Mouse (Mus musculus): Measurements from ENCODE around the gene Mecom. TPM values are rescaled to one million over a fixed set of nuclear protein-coding genes. Genes with fewer than 3 reads are reported as not detected.

Gene Mecom
- polyA plus RNA-seq, 1 experiment: 1.8 TPM

DNA sequence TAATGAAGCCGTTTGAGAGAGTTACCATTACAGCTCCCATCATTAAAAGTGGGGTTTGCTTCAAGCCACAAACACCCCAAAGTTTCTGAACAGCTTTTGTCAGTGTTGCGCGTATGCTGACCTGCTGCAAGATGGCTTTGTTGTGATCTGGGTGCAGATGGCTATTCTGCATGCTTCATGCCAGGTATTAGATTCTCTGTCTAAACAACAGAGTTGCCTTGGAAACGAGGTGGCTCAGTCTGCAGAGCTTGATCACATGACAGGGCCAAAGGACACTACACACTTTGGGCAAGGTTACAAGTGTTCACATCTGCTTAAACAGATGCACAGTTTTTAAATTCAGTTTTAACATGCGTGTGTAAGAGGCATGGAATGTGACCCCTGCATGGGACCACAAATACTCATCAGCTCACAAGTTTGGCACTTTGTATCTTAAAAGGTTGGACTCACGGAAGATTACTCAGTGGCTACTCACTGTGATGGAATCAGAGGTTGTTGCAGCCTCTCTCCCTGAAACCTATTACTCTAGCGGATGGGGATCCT is 390.6 kb downstream of the Mecom start:
- no peak overlapping the region for H3K4me3 ChIP-seq
- no peaks in the 10 kb centered on the region for H3K27me3 ChIP-seq (ENCODE audit: control insufficient read depth, insufficient read depth, insufficient read length)
- no peak for TF ChIP-seq CEBPB (IDR thresholded peaks at IDR 0.05; ENCODE audit: insufficient read depth, poor library complexity, severe bottlenecking)
- no peak for TF ChIP-seq MYOD1 (IDR thresholded peaks at IDR 0.05; ENCODE audit: control insufficient read depth in 1 of 3, insufficient read length in 2 of 3, low read depth in 2 of 3)
- no peak for TF ChIP-seq USF1 (IDR thresholded peaks at IDR 0.05; ENCODE audit: low read depth)
- no peak overlapping the region for H3K4me2 ChIP-seq (ENCODE audit: low read depth)
- H3K79me2 ChIP-seq (ENCODE audit: control insufficient read depth, insufficient read depth): no peaks in the 10 kb centered on the region
- no peak overlapping the region for H3ac ChIP-seq (ENCODE audit: control insufficient read depth, insufficient read length)
- no peaks in the 10 kb centered on the region for H3K36me3 ChIP-seq (ENCODE audit: control insufficient read depth, insufficient read depth)

DNA sequence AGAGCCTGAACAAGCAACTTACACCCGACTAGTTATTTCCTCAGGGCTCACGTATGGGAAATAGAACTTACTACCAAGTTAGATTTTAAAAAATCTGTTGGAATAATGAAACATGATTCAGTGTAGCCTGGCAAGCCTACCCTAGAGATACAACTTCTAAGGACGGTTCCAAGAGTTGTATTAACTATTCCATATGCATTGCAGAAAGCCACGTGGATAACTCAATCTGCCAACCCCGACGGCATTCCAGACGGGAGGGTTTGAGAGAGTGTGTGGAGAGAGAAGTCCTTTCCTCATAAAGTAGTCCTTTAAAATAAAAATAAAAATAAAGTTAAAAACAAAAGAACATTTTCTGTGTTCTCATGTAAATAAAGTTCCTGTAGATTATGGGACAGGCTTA is 393.4 kb downstream of the Mecom start:
- no peak for TF ChIP-seq REST (IDR thresholded peaks at IDR 0.05; ENCODE audit: insufficient read depth, insufficient read length)
- no peak for TF ChIP-seq MYOD1 (IDR thresholded peaks at IDR 0.05; ENCODE audit: control insufficient read depth in 1 of 3, insufficient read length in 2 of 3, low read depth in 2 of 3)
- TF ChIP-seq E2F4 (IDR thresholded peaks at IDR 0.05; ENCODE audit: insufficient read depth): no peak
- no peak for TF ChIP-seq SRF (IDR thresholded peaks at IDR 0.05; ENCODE audit: control insufficient read depth, insufficient read length, low read depth)
- no peak for TF ChIP-seq TCF12 (IDR thresholded peaks at IDR 0.05; ENCODE audit: insufficient read depth, poor library complexity, severe bottlenecking)
- TF ChIP-seq MYOG (IDR thresholded peaks at IDR 0.05; ENCODE audit: control insufficient read depth in 1 of 3, insufficient read depth in 1 of 3, insufficient read length in 2 of 3, low read depth in 2 of 3): no peak
- TF ChIP-seq MAX (IDR thresholded peaks at IDR 0.05; ENCODE audit: low read depth): no peak
- TF ChIP-seq TCF3 (IDR thresholded peaks at IDR 0.05; ENCODE audit: insufficient read length, low read depth): no peak
- TF ChIP-seq USF1 (IDR thresholded peaks at IDR 0.05; ENCODE audit: low read depth): no peak
- TF ChIP-seq POLR2AphosphoS2 (IDR thresholded peaks at IDR 0.05; ENCODE audit: insufficient read length, low read depth): no peak
- TF ChIP-seq POLR2A (IDR thresholded peaks at IDR 0.05; ENCODE audit: insufficient read length, low read depth): no peak
- no peak for TF ChIP-seq CEBPB (IDR thresholded peaks at IDR 0.05; ENCODE audit: insufficient read depth, poor library complexity, severe bottlenecking)
- Histone ChIP-seq H3K36me3 (ENCODE audit: control insufficient read depth, insufficient read depth) (no peaks in the 10 kb centered on the region), H3K4me2 (ENCODE audit: low read depth) (no peak overlapping the region), H3K4me3 (no peak overlapping the region), H3K27me3 (ENCODE audit: control insufficient read depth, insufficient read depth, insufficient read length) (no peaks in the 10 kb centered on the region), H3K79me2 (ENCODE audit: control insufficient read depth, insufficient read depth) (no peaks in the 10 kb centered on the region), H3ac (ENCODE audit: control insufficient read depth, insufficient read length) (no peak overlapping the region)

GRCm38 (mm10) chr3:30153923-30154331 is 393.9 kb downstream of the Mecom start:
- Histone ChIP-seq H3K79me2 (ENCODE audit: control insufficient read depth, insufficient read depth) (no peaks in the 10 kb centered on the region), H3K4me3 (no peak overlapping the region), H3ac (ENCODE audit: control insufficient read depth, insufficient read length) (no peak overlapping the region), H3K36me3 (ENCODE audit: control insufficient read depth, insufficient read depth) (no peaks in the 10 kb centered on the region), H3K27me3 (ENCODE audit: control insufficient read depth, insufficient read depth, insufficient read length) (no peaks in the 10 kb centered on the region), H3K4me2 (ENCODE audit: low read depth) (no peak overlapping the region)
- TF ChIP-seq CEBPB (IDR thresholded peaks at IDR 0.05; ENCODE audit: insufficient read depth, poor library complexity, severe bottlenecking): no peak
- no peak for TF ChIP-seq MAX (IDR thresholded peaks at IDR 0.05; ENCODE audit: low read depth)
- no peak for TF ChIP-seq E2F4 (IDR thresholded peaks at IDR 0.05; ENCODE audit: insufficient read depth)
- TF ChIP-seq USF1 (IDR thresholded peaks at IDR 0.05; ENCODE audit: low read depth): no peak
- TF ChIP-seq SRF (IDR thresholded peaks at IDR 0.05; ENCODE audit: control insufficient read depth, insufficient read length, low read depth): no peak
- TF ChIP-seq POLR2A (IDR thresholded peaks at IDR 0.05; ENCODE audit: insufficient read length, low read depth): no peak
- no peak for TF ChIP-seq REST (IDR thresholded peaks at IDR 0.05; ENCODE audit: insufficient read depth, insufficient read length)
- TF ChIP-seq TCF12 (IDR thresholded peaks at IDR 0.05; ENCODE audit: insufficient read depth, poor library complexity, severe bottlenecking): no peak
- TF ChIP-seq MYOD1 (IDR thresholded peaks at IDR 0.05; ENCODE audit: control insufficient read depth in 1 of 3, insufficient read length in 2 of 3, low read depth in 2 of 3): no peak
- no peak for TF ChIP-seq MYOG (IDR thresholded peaks at IDR 0.05; ENCODE audit: control insufficient read depth in 1 of 3, insufficient read depth in 1 of 3, insufficient read length in 2 of 3, low read depth in 2 of 3)
- no peak for TF ChIP-seq TCF3 (IDR thresholded peaks at IDR 0.05; ENCODE audit: insufficient read length, low read depth)
- no peak for TF ChIP-seq POLR2AphosphoS2 (IDR thresholded peaks at IDR 0.05; ENCODE audit: insufficient read length, low read depth)

DNA sequence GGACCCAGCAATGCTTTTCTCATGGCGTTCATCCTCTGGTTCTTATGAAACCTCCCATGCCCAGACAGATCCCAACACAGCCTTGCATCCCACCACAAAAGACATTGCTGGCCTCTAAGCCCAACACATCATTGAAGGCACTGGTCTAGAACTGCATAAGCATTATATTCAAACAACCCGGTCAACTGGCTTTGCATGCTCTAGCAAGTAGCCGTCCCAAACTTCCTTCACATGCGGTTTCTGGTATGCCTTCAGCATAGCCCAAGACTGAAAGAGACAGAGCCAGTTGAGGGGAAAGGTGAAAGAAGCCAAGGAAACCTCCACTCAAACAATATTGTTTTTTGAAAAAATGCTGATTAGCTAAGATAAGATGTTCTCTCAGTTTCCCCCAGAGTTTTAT is 397.7 kb downstream of the Mecom start:
- Histone ChIP-seq H3K79me2 (ENCODE audit: control insufficient read depth, insufficient read depth) (no peaks in the 10 kb centered on the region), H3K4me3 (no peak overlapping the region), H3ac (ENCODE audit: control insufficient read depth, insufficient read length) (no peak overlapping the region), H3K36me3 (ENCODE audit: control insufficient read depth, insufficient read depth) (no peaks in the 10 kb centered on the region), H3K27me3 (ENCODE audit: control insufficient read depth, insufficient read depth, insufficient read length) (no peaks in the 10 kb centered on the region), H3K4me2 (ENCODE audit: low read depth) (no peak overlapping the region)
- TF ChIP-seq MYOD1 (IDR thresholded peaks at IDR 0.05; ENCODE audit: control insufficient read depth in 1 of 3, insufficient read length in 2 of 3, low read depth in 2 of 3): no peak
- TF ChIP-seq TCF12 (IDR thresholded peaks at IDR 0.05; ENCODE audit: insufficient read depth, poor library complexity, severe bottlenecking): no peak
- no peak for TF ChIP-seq TCF3 (IDR thresholded peaks at IDR 0.05; ENCODE audit: insufficient read length, low read depth)
- TF ChIP-seq CEBPB (IDR thresholded peaks at IDR 0.05; ENCODE audit: insufficient read depth, poor library complexity, severe bottlenecking): no peak
- no peak for TF ChIP-seq SRF (IDR thresholded peaks at IDR 0.05; ENCODE audit: control insufficient read depth, insufficient read length, low read depth)
- no peak for TF ChIP-seq REST (IDR thresholded peaks at IDR 0.05; ENCODE audit: insufficient read depth, insufficient read length)
- no peak for TF ChIP-seq POLR2A (IDR thresholded peaks at IDR 0.05; ENCODE audit: insufficient read length, low read depth)
- no peak for TF ChIP-seq POLR2AphosphoS2 (IDR thresholded peaks at IDR 0.05; ENCODE audit: insufficient read length, low read depth)
- no peak for TF ChIP-seq MYOG (IDR thresholded peaks at IDR 0.05; ENCODE audit: control insufficient read depth in 1 of 3, insufficient read depth in 1 of 3, insufficient read length in 2 of 3, low read depth in 2 of 3)
- TF ChIP-seq E2F4 (IDR thresholded peaks at IDR 0.05; ENCODE audit: insufficient read depth): no peak
- TF ChIP-seq USF1 (IDR thresholded peaks at IDR 0.05; ENCODE audit: low read depth): no peak
- TF ChIP-seq MAX (IDR thresholded peaks at IDR 0.05; ENCODE audit: low read depth): no peak
